Mouse (Mus musculus): ENCODE measurements around the gene Nxpe3.
A peak's percentile ranks its signal among the peaks of the same experiment; 100 is the strongest.

DNA sequence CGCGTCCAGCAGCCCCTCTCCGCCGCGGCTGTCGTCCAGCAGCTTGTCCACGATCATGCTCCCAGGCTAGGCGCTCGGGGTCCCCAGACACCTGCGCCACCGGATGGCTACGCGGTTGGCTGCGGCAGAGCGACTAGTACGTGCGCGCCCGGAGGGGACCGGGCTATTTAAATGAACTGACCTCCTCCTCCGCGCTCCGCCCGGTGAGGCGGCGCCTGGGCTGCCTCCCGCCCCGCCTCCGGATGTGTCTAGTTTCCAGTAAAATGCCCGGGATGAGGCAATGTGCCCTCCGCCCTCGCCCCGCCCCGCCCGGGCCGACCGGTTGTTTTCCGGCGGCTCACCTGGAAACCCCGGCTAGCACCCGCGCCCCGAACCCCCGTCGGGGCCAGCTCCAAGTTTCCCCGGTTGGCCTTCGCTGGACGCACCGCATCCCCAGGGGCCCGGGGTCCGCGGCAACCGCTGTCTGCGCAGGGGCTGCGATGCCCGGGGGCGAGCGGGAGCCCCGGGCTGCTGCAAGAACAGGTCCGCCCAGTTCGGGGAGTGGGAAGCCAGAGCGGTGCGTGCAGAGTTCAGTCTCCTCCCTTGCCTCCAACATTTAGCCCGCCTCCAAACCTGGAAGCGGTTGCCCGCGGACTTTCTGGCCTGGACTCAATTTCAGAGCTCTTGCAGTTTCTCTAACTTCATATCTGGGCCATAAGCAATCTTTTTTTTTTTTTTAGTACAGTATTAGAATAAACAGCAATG is 72.9 kb downstream of the Nxpe3 start:
- TF ChIP-seq CTCF (IDR thresholded peaks at IDR 0.05; ENCODE audit: control insufficient read depth, insufficient read depth, insufficient read length) (no peak), MYOG (IDR thresholded peaks at IDR 0.05; ENCODE audit: control insufficient read depth, extremely low read depth, insufficient read length) (no peak), CEBPB (IDR thresholded peaks at IDR 0.05; ENCODE audit: low read depth) (peak; percentile 70), USF1 (IDR thresholded peaks at IDR 0.05; ENCODE audit: low read depth) (no peak)
